Mouse (Mus musculus) hindbrain, embryonic 14.5 days (tissue): ENCODE results near the gene Tecta. TPM values are rescaled to one million over a fixed set of nuclear protein-coding genes. Genes with fewer than 3 reads are reported as not detected.

Experiments used
- ATAC-seq: fragments of 200-750 bp; cut with Nextera tagmentation; 2 replicates; pipeline ENCODE4 v1.8.0; 2017; ENCODE audit warnings: moderate number of reproducible peaks, mild to moderate bottlenecking, moderate TSS enrichment, moderate library complexity; ENCODE audit not compliant: low FRiP score
- DNase-seq: peaks from one replicate; pipeline ENCODE4 v3.0.0-alpha.2; 2015; ENCODE audit warnings: low spot score
- H3K27ac ChIP-seq: fragments of 300-500 bp; sonication (generic); 2 replicates; pipeline ENCODE4 v1.5.1; 2014; ENCODE audit warnings: mild to moderate bottlenecking, moderate library complexity
- H3K27me3 ChIP-seq: fragments of 300-500 bp; sonication (generic); 2 replicates; pipeline ENCODE4 v1.6.1; 2014; ENCODE audit warnings: mild to moderate bottlenecking, low read length, mixed read lengths; ENCODE audit not compliant: control insufficient read depth, insufficient read depth
- H3K36me3 ChIP-seq: fragments of 300-500 bp; sonication (generic); replicated peaks from 2 replicates; pipeline ENCODE4 v1.6.1; 2014; ENCODE audit not compliant: control insufficient read depth, insufficient read depth
- H3K4me1 ChIP-seq: fragments of 300-500 bp; sonication (generic); replicated peaks from 2 replicates; pipeline ENCODE4 v1.6.1; 2014; ENCODE audit warnings: antibody characterized with exemption, low read length, mixed read lengths; ENCODE audit not compliant: control insufficient read depth, insufficient read depth
- H3K4me2 ChIP-seq: fragments of 300-500 bp; sonication (generic); replicated peaks from 2 replicates; pipeline ENCODE4 v1.6.1; 2014; ENCODE audit warnings: mild to moderate bottlenecking, moderate library complexity
- H3K4me3 ChIP-seq: fragments of 300-500 bp; sonication (generic); replicated peaks from 2 replicates; pipeline ENCODE4 v1.5.1; 2014; ENCODE audit warnings: mild to moderate bottlenecking, low read length
- H3K9ac ChIP-seq: fragments of 300-500 bp; sonication (generic); 2 replicates; pipeline ENCODE4 v1.6.1; 2014
- H3K9me3 ChIP-seq: fragments of 300-500 bp; sonication (generic); 2 replicates; pipeline ENCODE4 v1.6.1; 2016; ENCODE audit warnings: low read length; ENCODE audit not compliant: control insufficient read depth
- WGBS: fragments of 180-500 bp; shearing (Covaris S2); extraction: QIAGEN DNeasy Blood & Tissue Kit; methylation state at CpG from one replicate; pipeline ENCODE4 v1.1.7; 2014; 5-methylcytosine and 5-hydroxymethylcytosine counted together
- polyA plus RNA-seq: library from polyadenylated mRNA; unstranded; fragments of >200 nt; fragmentation: Nextera tagmentation; extraction: Ambion mirVana; gene quantifications from 2 replicates; pipeline ENCODE4 v1.2.1, GENCODE M21; 2014

The Tecta gene
- polyA plus RNA-seq, 1 experiment from 2014 or later, result 0.72 TPM

GRCm38 (mm10) chr9:42332692-42333091 is 67.0 kb downstream of the Tecta start:
- ATAC-seq (no peak), DNase-seq (no peak)
- Histone ChIP-seq H3K9ac (no peak overlapping the region), H3K4me1 (no peaks in the 10 kb centered on the region), H3K9me3 (no peaks in the 10 kb centered on the region), H3K27ac (no peak overlapping the region), H3K27me3 (no peaks in the 10 kb centered on the region), H3K4me2 (no peak overlapping the region), H3K4me3 (no peak overlapping the region), H3K36me3 (no peaks in the 10 kb centered on the region)
- 68% methylated on average over 12 of the region's 12 CpGs for WGBS

DNA sequence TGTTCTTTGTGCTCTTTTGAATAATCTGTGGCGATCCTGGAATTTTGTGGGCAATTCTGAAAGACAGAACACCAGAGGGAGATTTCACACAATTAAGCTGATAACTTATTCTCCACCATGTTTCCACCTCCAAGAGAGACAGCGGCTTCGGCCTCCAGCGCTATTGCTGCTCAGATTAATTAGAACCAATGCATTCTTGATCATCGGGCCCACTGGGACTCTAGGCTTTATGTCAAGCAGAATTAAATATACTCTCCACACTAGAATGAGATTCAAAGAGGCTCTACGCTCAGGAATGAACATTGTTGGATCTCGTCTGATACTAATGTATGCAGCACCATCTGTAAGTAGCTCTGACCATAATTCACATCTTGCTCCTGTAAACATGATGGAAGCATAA is 68.4 kb downstream of the Tecta start:
- H3K9me3 ChIP-seq, result no peaks in the 10 kb centered on the region
- no peaks in the 10 kb centered on the region for H3K27me3 ChIP-seq
- WGBS, result 55% methylated on average over 7 of the region's 7 CpGs
- H3K36me3 ChIP-seq, result no peaks in the 10 kb centered on the region
- ATAC-seq (no peak), DNase-seq (no peak)
- no peak overlapping the region for H3K9ac ChIP-seq
- no peak overlapping the region for H3K4me3 ChIP-seq
- no peak overlapping the region for H3K4me2 ChIP-seq
- no peaks in the 10 kb centered on the region for H3K4me1 ChIP-seq
- no peak overlapping the region for H3K27ac ChIP-seq

DNA sequence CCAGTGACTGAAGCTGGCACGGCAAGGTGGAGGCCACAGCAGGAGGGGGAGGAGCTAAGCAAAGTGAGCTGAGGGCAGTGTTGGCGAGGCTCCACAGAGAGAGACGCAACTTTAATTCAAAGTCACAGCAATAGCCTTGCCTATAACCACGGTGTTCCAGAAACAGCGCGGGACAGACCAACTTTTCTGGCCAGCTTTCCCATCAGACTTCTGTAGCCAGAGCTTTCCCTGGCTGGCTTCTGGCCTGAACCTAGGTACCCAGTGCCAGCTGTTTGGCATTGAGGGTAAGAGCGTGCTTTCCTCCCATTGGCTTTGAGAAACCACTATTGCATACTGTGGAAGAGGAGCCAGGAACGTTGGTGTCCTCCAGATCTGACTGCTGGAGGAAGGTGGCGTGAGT is 70.0 kb downstream of the Tecta start:
- H3K4me3 ChIP-seq, result no peak overlapping the region
- DNase-seq (no peak), ATAC-seq (no peak)
- no peak overlapping the region for H3K9ac ChIP-seq
- WGBS, result 73% methylated on average over 9 of the region's 9 CpGs
- no peaks in the 10 kb centered on the region for H3K36me3 ChIP-seq
- H3K27me3 ChIP-seq, result 0 out of 2 replicates have a peak, but pooled peaks cover 6% of the 10 kb centered on the region
- no peaks in the 10 kb centered on the region for H3K9me3 ChIP-seq
- no peak overlapping the region for H3K4me2 ChIP-seq
- H3K27ac ChIP-seq, result no peak overlapping the region
- H3K4me1 ChIP-seq, result no peaks in the 10 kb centered on the region

GRCm38 (mm10) chr9:42326688-42327440 is 72.9 kb downstream of the Tecta start:
- H3K27ac ChIP-seq, result no peak overlapping the region
- H3K9ac ChIP-seq, result no peak overlapping the region
- peak; percentile 75; the same call in 1 of the 2 replicates for ATAC-seq
- peak; percentile 91 for DNase-seq
- no peaks in the 10 kb centered on the region for H3K36me3 ChIP-seq
- H3K9me3 ChIP-seq, result no peaks in the 10 kb centered on the region
- no peaks in the 10 kb centered on the region for H3K4me1 ChIP-seq
- 25% methylated on average over 11 of the region's 11 CpGs for WGBS
- H3K4me2 ChIP-seq, result no peak overlapping the region
- 0 out of 2 replicates have a peak, but pooled peaks cover 6% of the 10 kb centered on the region for H3K27me3 ChIP-seq
- H3K4me3 ChIP-seq, result no peak overlapping the region

DNA sequence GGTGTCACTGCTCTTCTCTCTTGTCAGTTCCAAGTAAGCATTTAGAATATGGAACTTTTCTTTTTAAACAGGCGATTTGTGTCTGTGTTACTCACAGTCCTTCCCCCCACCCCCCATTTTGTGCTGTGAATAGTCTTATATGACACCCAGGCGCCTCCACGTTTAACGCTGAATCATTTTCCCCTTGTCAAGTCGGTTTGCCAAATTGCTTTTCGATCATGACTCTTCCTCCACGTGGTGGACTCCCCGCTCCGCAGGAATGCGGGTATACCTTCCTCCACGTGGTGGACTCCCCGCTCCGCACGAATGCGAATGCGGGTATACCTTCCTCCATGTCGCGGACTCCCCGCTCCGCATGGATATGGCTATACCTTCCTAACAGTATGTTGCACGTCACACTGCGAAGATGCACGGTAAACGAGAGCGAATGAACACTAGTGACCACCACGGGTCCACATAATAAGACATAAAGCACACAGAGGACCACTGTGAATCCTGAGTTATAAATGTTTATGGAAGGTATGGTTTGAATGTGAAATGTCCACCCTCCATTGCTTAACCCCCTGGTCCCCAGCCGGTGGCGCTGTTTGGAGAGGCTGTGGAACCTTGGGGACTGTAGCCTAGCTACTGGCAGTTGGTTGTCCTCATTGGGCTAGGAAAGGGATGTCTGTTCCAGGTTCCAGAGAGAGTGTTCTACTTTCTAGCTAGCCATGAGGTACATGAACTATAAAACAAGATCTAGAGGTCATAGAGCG is 74.9 kb downstream of the Tecta start:
- Histone ChIP-seq H3K9me3 (no peaks in the 10 kb centered on the region), H3K4me3 (no peak overlapping the region)
- no peak for ATAC-seq

DNA sequence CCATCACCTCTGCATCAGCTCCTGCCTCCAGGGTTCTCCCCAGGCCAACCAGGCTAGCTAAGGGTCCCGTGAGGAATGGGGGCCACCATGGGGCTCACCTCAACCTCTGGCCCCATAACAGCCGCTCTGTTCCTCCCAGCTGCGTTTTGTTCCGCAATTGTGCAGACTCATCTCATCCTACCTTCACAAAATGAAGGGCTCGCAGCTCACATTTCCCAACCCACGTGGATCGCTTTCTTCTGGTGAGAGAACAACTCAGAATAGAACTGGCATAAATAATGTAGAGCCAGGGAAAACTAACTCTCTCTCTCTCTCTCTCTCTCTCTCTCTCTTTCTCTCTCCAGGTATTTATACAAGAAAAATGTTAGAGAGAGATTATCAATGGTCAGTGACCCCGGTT is 76.5 kb downstream of the Tecta start:
- no peaks in the 10 kb centered on the region for H3K9me3 ChIP-seq
- H3K27ac ChIP-seq, result no peak overlapping the region
- H3K4me3 ChIP-seq, result no peak overlapping the region
- H3K4me2 ChIP-seq, result no peak overlapping the region
- no peak overlapping the region for H3K9ac ChIP-seq
- no peaks in the 10 kb centered on the region for H3K4me1 ChIP-seq
- no peaks in the 10 kb centered on the region for H3K36me3 ChIP-seq
- ATAC-seq, result no peak
- 0 out of 2 replicates have a peak, but pooled peaks cover 6% of the 10 kb centered on the region for H3K27me3 ChIP-seq
- DNase-seq, result no peak
- 92% methylated on average over 8 of the region's 8 CpGs for WGBS

More for the DNA sequence above, 74.9 kb downstream of the Tecta start:
- WGBS, result 55% methylated on average over 29 of the region's 29 CpGs
- 0 out of 2 replicates have a peak, but pooled peaks cover 6% of the 10 kb centered on the region for H3K27me3 ChIP-seq
- H3K9ac ChIP-seq, result no peak overlapping the region
- no peaks in the 10 kb centered on the region for H3K4me1 ChIP-seq
- no peaks in the 10 kb centered on the region for H3K36me3 ChIP-seq
- H3K27ac ChIP-seq, result no peak overlapping the region
- DNase-seq, result no peak
- H3K4me2 ChIP-seq, result peak overlapping the region; percentile 15; the same call in 1 of the 2 replicates

DNA sequence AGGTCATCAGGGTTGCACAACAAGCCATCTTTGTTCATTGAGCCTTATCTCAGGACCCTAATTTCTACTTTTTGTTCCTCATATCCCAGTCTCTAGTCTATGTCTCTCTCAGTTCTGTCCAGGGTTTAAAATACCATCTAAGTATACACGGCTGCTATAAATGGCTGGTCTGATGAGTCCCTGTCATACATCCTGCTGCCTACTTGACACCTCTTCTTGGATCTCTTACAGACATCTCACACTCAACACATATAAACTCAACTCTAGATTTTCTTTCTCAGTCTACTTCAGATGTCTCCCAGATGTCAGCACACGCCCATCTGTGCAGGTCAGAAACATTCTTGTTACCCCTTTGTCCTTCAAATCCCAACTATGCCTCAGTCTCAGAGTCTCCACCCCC is 78.3 kb downstream of the Tecta start:
- H3K36me3 ChIP-seq, result no peaks in the 10 kb centered on the region
- H3K9me3 ChIP-seq, result no peaks in the 10 kb centered on the region
- no peak overlapping the region for H3K4me2 ChIP-seq
- H3K4me1 ChIP-seq, result no peaks in the 10 kb centered on the region
- no peak overlapping the region for H3K9ac ChIP-seq
- H3K4me3 ChIP-seq, result no peak overlapping the region
- no peak overlapping the region for H3K27ac ChIP-seq
- 90% methylated on average over 2 of the region's 2 CpGs for WGBS
- ATAC-seq (no peak), DNase-seq (no peak)
- 0 out of 2 replicates have a peak, but pooled peaks cover 6% of the 10 kb centered on the region for H3K27me3 ChIP-seq

DNA sequence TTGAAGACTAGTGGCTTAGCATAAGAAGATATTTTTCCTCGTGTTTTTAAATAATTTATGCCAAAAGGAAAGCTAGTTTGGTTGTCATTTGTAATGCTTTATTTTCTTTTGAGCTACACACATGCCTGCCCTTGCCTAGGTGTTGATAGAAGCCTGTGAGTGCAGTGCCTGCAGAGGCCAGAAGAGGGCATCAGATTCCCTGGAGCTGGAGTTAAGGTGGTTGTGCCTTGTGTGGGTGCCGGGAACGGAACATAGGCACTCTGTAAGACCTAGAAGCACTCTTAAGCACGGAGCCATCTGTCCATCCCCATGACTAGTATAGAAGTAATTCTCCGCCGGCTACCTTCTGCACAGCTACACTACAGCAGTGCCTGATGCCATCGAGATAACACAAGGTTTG is 79.1 kb downstream of the Tecta start:
- H3K9me3 ChIP-seq, result no peaks in the 10 kb centered on the region
- H3K4me1 ChIP-seq, result no peaks in the 10 kb centered on the region
- H3K4me3 ChIP-seq, result no peak overlapping the region
- 0 out of 2 replicates have a peak, but pooled peaks cover 6% of the 10 kb centered on the region for H3K27me3 ChIP-seq
- no peak for ATAC-seq
- H3K36me3 ChIP-seq, result no peaks in the 10 kb centered on the region
- no peak for DNase-seq
- WGBS, result 95% methylated on average over 7 of the region's 7 CpGs
- no peak overlapping the region for H3K27ac ChIP-seq
- no peak overlapping the region for H3K4me2 ChIP-seq
- no peak overlapping the region for H3K9ac ChIP-seq

- Histone ChIP-seq H3K27me3 (no peaks in the 10 kb centered on the region), H3K9me3 (no peaks in the 10 kb centered on the region), H3K9ac (no peak overlapping the region), H3K27ac (no peak overlapping the region), H3K36me3 (no peaks in the 10 kb centered on the region), H3K4me2 (no peak overlapping the region), H3K4me3 (no peak overlapping the region), H3K4me1 (no peaks in the 10 kb centered on the region)
- ATAC-seq (no peak), DNase-seq (no peak)
- 86% methylated on average over 9 of the region's 9 CpGs for WGBS
Measured at GRCm38 (mm10) chr9:42318455-42318987, 81.2 kb downstream of the Tecta start.
